Mouse (Mus musculus): Measurements from ENCODE around the gene Scrn3.

The Scrn3 gene

DNA sequence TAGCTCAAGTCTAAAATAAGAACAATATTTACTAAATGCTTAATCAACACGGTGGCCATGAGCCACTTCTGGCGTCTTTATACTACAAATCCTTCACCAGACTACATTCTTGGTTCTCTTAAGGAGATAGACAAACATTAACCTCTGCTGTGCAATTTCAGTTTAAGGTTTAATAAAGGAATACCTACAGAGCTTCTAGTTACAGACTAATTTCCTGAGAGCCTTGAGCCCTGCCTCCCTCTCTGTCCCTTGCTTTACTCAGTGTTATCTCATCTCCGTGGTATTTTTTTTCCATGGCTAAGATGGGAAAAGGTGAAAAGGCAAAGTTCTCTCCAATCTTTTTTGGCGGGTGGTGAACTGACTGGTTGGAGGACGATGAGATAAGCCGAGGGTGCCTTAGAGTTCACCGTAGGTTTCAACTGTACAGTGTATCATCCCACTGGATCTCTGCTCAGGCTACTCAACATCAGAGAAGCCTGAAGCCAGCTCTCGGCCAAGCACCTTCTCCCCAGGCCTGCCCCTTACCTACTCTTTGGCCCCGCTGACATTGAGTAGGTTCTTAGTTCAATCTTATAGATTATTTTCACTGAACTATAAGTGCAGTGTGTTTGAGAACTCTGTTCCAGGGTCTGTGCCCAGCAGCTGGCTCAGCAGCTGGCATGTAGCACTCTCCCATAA is 68.0 kb downstream of the Scrn3 start:
- DNase-seq (ENCODE audit: low spot score in 2 of 2) = no peak

DNA sequence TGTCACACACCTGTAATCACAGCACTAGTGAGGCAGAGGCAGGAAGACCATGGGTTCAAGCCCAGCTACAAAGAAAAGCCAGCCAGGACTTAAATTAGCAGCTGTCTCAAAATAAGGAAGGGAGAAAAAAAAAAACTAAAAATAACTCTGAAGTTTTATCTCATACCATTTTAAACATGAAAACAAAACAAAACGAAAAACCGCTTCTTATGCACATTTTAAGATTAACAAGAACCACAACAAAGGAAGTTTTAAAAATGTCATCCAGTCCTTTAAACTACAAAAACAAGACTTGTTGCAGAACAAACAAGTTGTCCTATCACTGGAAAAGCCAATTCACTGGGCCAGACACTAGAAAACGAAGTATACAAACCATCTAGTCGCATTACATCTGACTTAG is 72.8 kb downstream of the Scrn3 start:
- no peak for DNase-seq (ENCODE audit: low spot score in 2 of 2)

DNA sequence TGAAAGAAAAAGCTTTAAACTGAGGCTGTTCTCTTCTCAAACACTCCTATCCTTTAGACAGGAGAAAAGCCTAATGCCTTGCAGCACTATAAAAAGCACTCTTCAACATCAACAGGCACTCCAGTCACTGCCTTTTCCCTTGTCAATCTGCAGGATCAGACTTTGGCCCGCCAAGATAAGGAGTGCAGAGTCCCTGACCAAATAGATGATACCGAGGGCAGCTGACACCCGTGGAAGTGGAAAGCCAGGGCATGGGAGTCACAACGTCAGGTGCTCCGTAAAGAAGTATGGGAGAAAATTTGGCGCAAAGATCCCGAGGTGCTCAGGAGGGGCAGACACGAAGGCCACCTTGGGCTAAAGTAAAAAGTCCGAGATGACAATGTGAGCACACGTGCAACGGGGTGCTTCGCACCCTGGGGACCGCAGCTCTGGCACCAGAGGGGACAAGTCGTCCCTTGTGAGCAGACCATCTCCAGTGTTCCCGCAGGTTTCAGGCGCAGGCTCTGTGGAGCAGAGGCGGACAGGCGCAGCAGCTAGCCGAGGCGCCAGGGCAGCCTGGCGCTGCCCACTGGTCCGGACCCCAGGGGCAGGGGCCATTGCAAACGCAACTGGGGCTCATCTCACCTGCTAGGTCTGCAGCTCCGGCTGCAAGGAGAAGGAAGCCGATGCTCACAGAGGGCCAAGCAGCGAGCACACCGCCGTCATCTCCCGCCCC is 73.4 kb downstream of the Scrn3 start:
- DNase-seq (ENCODE audit: low spot score in 2 of 2) = peak; percentile 4 to 13

DNA sequence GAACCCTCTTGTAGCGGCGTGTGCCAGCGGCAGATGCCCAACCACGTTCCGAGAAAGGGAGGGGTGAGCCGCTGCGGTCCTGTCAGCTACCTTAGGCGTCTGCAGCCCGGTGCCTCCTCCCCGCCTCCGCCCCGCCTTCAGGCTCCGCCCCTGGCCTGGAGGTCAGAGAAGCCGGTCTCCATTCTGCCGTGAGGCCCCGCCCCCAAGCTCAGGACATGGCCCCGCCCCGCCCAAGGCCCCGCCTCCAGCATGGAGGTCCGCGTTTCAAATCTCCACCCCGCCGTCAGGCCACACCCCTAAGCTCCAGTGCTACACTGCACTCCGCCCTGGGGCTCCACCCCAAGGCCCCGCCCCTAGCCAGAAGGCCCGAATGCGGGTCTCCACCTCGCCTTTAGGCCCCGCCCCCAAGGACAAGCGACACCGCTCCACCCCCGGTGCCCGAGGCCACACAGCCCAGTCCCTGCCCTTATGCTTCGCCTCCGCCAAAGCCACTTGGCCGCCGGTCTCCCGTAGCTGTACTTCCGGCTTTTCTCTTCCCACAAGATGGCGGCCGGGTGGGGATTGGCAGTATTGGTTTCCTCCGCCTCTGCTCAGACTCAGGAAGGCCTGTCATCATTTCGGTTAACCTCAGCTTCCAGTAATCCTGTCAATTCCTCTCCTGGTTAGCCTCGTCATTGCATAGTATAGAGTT is 74.1 kb downstream of the Scrn3 start, which contains the start of gene Gpr155:
Gpr155 (minus strand) TSS at position 217 of the 691 bp plus-strand sequence.
- DNase-seq (ENCODE audit: low spot score in 2 of 2) = peak; percentile 99 to 100
